Mouse (Mus musculus) liver, postnatal 0 days (tissue): ENCODE data around the gene Fhad1. TPM values are rescaled to one million over a fixed set of nuclear protein-coding genes. Genes with fewer than 3 reads are reported as not detected.
A peak's percentile ranks its signal among the peaks of the same experiment; 100 is the strongest.

Source experiments
- ATAC-seq: fragments of 200-750 bp; cut with Nextera tagmentation; 2 replicates; pipeline ENCODE4 v1.8.0; 2017; ENCODE audit warnings: mild to moderate bottlenecking, moderate library complexity
- DNase-seq: peaks from one replicate; pipeline ENCODE4 v3.0.0-alpha.2; 2016
- H3K27ac ChIP-seq: fragments of 300-500 bp; sonication (generic); 2 replicates; pipeline ENCODE4 v1.5.1; 2014; ENCODE audit warnings: antibody characterized with exemption, moderate library complexity, mild to moderate bottlenecking, low read depth
- H3K27me3 ChIP-seq: fragments of 300-500 bp; sonication (generic); 2 replicates; pipeline ENCODE4 v1.6.1; 2014; ENCODE audit warnings: low read length, control low read depth, mixed read lengths; ENCODE audit not compliant: insufficient read depth
- H3K36me3 ChIP-seq: fragments of 300-500 bp; sonication (generic); replicated peaks from 2 replicates; pipeline ENCODE4 v1.6.1; 2014; ENCODE audit warnings: mild to moderate bottlenecking, control low read depth, low read length, moderate library complexity, mixed read lengths; ENCODE audit not compliant: insufficient read depth
- H3K4me1 ChIP-seq: fragments of 300-500 bp; sonication (generic); 2 replicates; pipeline ENCODE4 v1.6.1; 2014; ENCODE audit warnings: antibody characterized with exemption, mild to moderate bottlenecking, control low read depth; ENCODE audit not compliant: insufficient read depth
- H3K4me2 ChIP-seq: fragments of 300-500 bp; sonication (generic); 2 replicates; pipeline ENCODE4 v1.6.1; 2014; ENCODE audit warnings: low read depth, mild to moderate bottlenecking, low read length, moderate library complexity, mixed read lengths
- H3K4me3 ChIP-seq: fragments of 300-500 bp; sonication (generic); 2 replicates; pipeline ENCODE4 v1.5.1; 2014; ENCODE audit warnings: low read depth, low read length
- H3K9ac ChIP-seq: fragments of 300-500 bp; sonication (generic); replicated peaks from 2 replicates; pipeline ENCODE4 v1.6.1; 2014; ENCODE audit warnings: mild to moderate bottlenecking, moderate library complexity
- H3K9me3 ChIP-seq: fragments of 300-500 bp; sonication (generic); 2 replicates; pipeline ENCODE4 v1.6.1; 2016; ENCODE audit warnings: mild to moderate bottlenecking, control low read depth, low read length, mixed read lengths
- CTCF ChIP-seq: sonication (generic); IDR thresholded peaks from 2 replicates; pipeline ENCODE4 v1.5.1; 2016; ENCODE audit warnings: antibody characterized with exemption, low read depth
- EP300 ChIP-seq: IDR thresholded peaks from 2 replicates; pipeline ENCODE4 v1.6.1; 2016; ENCODE audit warnings: antibody characterized with exemption, low read depth, mild to moderate bottlenecking
- WGBS: fragments of 180-500 bp; shearing (Covaris S2); extraction: QIAGEN DNeasy Blood & Tissue Kit; methylation state at CpG from one replicate; pipeline ENCODE4 v1.1.7; 2014; ENCODE audit not compliant: insufficient replicate concordance; 5-methylcytosine and 5-hydroxymethylcytosine counted together
- polyA plus RNA-seq: library from polyadenylated mRNA; unstranded; fragments of >200 nt; fragmentation: Nextera tagmentation; extraction: Ambion mirVana; gene quantifications from 2 replicates; pipeline ENCODE4 v1.2.1, GENCODE M21; 2015

Fhad1 gene
- polyA plus RNA-seq, 1 experiment from 2014 or later = 1.0 TPM

DNA sequence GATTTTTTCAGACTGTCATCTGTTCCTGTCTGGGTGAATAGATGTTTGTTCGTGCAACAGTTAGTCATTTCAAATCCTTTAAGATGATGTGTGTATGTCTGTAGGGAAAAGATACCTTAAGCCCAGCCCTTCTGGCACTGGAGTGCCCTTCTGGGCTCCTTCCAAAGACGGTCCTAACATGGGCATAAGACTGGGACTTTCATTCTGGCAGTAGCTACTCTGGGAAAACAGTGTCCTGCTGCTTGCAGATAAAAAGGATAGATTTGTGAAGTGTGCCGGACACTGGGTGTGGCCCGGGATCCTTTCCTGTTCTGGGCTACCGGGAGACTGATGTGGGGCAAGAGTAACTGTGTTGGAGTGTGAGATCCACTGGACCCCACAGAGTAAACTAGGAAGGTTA lies 132.9 kb downstream of the Fhad1 start:
- TF ChIP-seq EP300 = no peak
- TF ChIP-seq CTCF = no peak
- no peaks in the 10 kb centered on the region for H3K9me3 ChIP-seq
- H3K4me1 ChIP-seq = no peaks in the 10 kb centered on the region
- 54% methylated on average over 5 of the region's 5 CpGs for WGBS
- no peak overlapping the region for H3K4me3 ChIP-seq
- no peak overlapping the region for H3K4me2 ChIP-seq
- DNase-seq (no peak), ATAC-seq (no peak)
- no peak overlapping the region for H3K27ac ChIP-seq
- no peaks in the 10 kb centered on the region for H3K36me3 ChIP-seq
- H3K27me3 ChIP-seq = peaks cover 14% of the 10 kb centered on the region
- H3K9ac ChIP-seq = no peak overlapping the region

DNA sequence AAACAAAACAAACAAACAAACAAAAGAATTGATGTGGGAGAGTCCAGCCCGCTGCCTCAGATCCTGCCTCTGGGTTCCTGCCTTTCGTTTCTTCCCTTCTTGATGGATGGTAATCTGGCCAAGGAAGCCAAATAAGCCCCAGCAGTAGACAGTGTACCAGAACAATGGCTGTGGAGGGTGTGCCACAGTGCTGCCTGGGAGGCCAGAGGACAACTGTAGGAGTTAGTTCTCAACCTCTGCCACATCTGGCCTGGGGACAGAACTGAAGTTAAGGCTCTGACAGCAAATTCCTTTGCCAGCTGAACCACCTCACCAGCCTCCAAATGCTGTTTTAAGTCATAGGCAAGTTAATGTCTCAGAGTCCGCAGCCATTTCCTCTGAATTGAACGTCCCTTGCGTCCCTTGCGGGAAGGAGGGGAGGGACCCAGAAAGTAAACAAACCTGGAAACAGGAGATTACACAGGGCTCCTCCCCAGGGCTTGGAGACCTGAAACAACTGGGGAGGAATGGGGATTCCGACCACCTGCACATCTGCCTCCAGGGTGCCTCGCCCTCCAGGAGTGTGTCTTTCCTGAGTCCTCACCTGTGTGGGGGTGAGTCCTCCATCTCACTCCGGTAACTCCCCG lies 133.5 kb downstream of the Fhad1 start:
- ATAC-seq (no peak), DNase-seq (no peak)
- no peak overlapping the region for H3K4me3 ChIP-seq
- H3K9me3 ChIP-seq = no peaks in the 10 kb centered on the region
- H3K27ac ChIP-seq = no peak overlapping the region
- no peak for TF ChIP-seq EP300
- TF ChIP-seq CTCF = no peak
- WGBS = 54% methylated on average over 10 of the region's 10 CpGs
- H3K9ac ChIP-seq = no peak overlapping the region
- H3K4me2 ChIP-seq = no peak overlapping the region
- no peaks in the 10 kb centered on the region for H3K4me1 ChIP-seq
- H3K27me3 ChIP-seq = peaks cover 14% of the 10 kb centered on the region
- H3K36me3 ChIP-seq = no peaks in the 10 kb centered on the region

- peaks cover 18% of the 10 kb centered on the region for H3K27me3 ChIP-seq
- no peak overlapping the region for H3K27ac ChIP-seq
- no peaks in the 10 kb centered on the region for H3K9me3 ChIP-seq
- DNase-seq (no peak), ATAC-seq (no peak)
- no peak overlapping the region for H3K9ac ChIP-seq
- H3K4me3 ChIP-seq = no peak overlapping the region
- no peaks in the 10 kb centered on the region for H3K36me3 ChIP-seq
- WGBS = 65% methylated on average over 9 of the region's 9 CpGs
- TF ChIP-seq EP300 = no peak
- TF ChIP-seq CTCF = no peak
- H3K4me1 ChIP-seq = peaks cover 13% of the 10 kb centered on the region
- no peak overlapping the region for H3K4me2 ChIP-seq
Measured at GRCm38 (mm10) chr4:141879875-141880274, 135.0 kb downstream of the Fhad1 start.

DNA sequence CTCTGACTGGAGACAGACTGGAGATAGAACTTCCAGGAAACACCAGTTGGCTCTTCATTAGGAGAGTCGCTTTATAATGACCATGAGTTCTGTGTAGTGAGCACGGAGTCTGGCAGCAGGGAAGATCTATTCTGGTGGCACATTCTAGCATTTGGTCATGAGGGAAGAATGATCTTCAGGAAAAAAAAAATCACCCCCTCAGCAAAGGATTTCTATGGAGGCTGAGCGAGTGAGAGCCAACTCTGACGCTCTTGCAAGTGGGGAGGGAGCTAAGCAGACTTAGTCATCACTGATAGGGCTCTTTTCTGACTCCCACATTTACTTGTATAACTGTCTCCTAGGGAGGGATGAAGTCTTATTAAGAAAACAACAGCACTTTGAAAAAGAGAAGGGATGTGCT lies 135.8 kb downstream of the Fhad1 start:
- Histone ChIP-seq H3K9ac (no peak overlapping the region), H3K4me2 (no peak overlapping the region), H3K4me3 (no peak overlapping the region), H3K27me3 (peaks cover 18% of the 10 kb centered on the region), H3K9me3 (no peaks in the 10 kb centered on the region), H3K27ac (no peak overlapping the region), H3K4me1 (peaks cover 14% of the 10 kb centered on the region), H3K36me3 (no peaks in the 10 kb centered on the region)
- DNase-seq (no peak), ATAC-seq (no peak)
- WGBS = 69% methylated on average over 4 of the region's 4 CpGs
- TF ChIP-seq CTCF (no peak), EP300 (no peak)

DNA sequence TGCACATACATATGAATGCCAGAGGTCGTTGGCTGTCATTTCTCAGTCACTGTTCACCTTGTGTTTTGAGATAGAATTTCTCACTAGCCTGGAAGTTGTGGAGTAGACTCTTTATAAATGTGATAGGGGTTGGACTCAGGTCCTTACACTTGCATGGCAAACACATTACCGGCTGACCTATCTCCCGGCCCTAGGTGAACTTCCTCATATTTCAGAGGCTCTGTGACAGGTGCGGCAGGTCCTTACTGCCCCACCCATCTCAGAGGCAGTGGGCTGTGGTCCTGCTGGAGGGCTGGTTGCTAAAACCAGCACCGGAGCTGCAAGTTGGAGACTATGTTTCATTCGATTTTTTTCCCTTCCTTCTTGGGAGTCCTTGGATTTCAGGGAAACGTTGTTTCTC lies 136.3 kb downstream of the Fhad1 start:
- Histone ChIP-seq H3K9ac (no peak overlapping the region), H3K4me2 (no peak overlapping the region), H3K27me3 (peaks cover 18% of the 10 kb centered on the region), H3K36me3 (no peaks in the 10 kb centered on the region), H3K4me1 (peaks cover 16% of the 10 kb centered on the region), H3K27ac (no peak overlapping the region), H3K4me3 (no peak overlapping the region), H3K9me3 (no peaks in the 10 kb centered on the region)
- DNase-seq = no peak
- TF ChIP-seq CTCF (no peak), EP300 (no peak)
- no peak for ATAC-seq
- 40% methylated on average over 7 of the region's 7 CpGs for WGBS

GRCm38 (mm10) chr4:141875481-141876108 lies 139.3 kb downstream of the Fhad1 start:
- Histone ChIP-seq H3K27me3 (peaks cover 18% of the 10 kb centered on the region), H3K27ac (peak overlapping the region; percentile 55; the same call in 1 of the 2 replicates), H3K9me3 (no peaks in the 10 kb centered on the region), H3K4me3 (peak overlapping the region; percentile 77), H3K36me3 (peaks cover 9% of the 10 kb centered on the region), H3K9ac (peak overlapping the region; percentile 80; the same call in 1 of the 2 replicates), H3K4me1 (peaks cover 42% of the 10 kb centered on the region), H3K4me2 (peak overlapping the region; percentile 92)
- ATAC-seq (no peak), DNase-seq (no peak)
- no peak; the same call in 1 of the 2 replicates for TF ChIP-seq EP300
- 22% methylated on average over 8 of the region's 8 CpGs for WGBS
